Comparison of ENCODE assay signal across 21 mouse cellular contexts in the genomic region with DNA sequence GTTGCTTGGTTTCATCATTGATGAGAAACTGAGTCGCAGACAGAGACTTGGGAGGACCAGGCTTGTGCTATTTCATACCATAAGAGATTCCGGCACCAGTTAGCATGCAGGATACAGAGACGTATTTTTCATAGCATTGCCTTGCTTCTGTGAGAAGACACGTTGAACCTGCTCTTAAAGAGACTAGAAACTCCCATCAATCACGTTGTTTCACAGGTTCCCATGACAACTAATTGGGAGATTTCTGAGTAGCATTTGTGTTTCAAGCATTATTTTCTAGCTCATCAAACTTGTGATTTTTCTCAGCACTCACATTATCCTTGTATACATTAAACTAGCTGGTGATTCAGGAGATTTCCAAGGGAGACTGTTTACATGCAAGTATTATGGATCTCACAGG.
DNase-seq lines count a peak whose midpoint lies in the region; ATAC-seq and TF ChIP-seq lines count a peak whose summit lies in the region.
"Had no signal": no experiment of that assay in that cellular context is flagged by ENCODE, and none has a peak within 500 bp of the region (broad histone marks: within the 10 kb centered on the region; RNA-seq: fewer than 3 reads in every experiment).

No protein-coding gene starts in this region.

- H3K4me2 ChIP-seq in forebrain, embryonic 14.5 days (ENCODE audit: low read length) = no peak overlapping the region
- H3K4me2 ChIP-seq in forebrain, embryonic 12.5 days = no peak overlapping the region
- H3K4me2 ChIP-seq in hindbrain, postnatal 0 days (ENCODE audit: low read depth, low read length) = no peak overlapping the region
- H3K4me2 ChIP-seq in hindbrain, embryonic 12.5 days (replicated peaks) = no peak overlapping the region
- H3K4me2 ChIP-seq in neural tube, embryonic 11.5 days (ENCODE audit: low read depth) = no peak overlapping the region
- H3K4me2 ChIP-seq: embryonic facial prominence, embryonic 12.5 days; heart, embryonic 13.5 days; hindbrain, embryonic 14.5 days had no signal

- peak; percentile 36 for DNase-seq in forebrain, embryonic 14.5 days (ENCODE audit: low spot score)
- DNase-seq in hindbrain, postnatal 0 days (ENCODE audit: low spot score) = peak; percentile 17
- DNase-seq in neural tube, embryonic 11.5 days (ENCODE audit: low spot score) = peak; percentile 15
- DNase-seq in neural tube, embryonic 10.5 days (ENCODE audit: extremely low spot score, low spot score) = no peak
- DNase-seq in urinary bladder, postnatal 4 days (ENCODE audit: low spot score in 2 of 2) = no peak
- DNase-seq: adrenal gland, postnatal 14 days; cerebellum, adult 2 months; cerebellum, postnatal 10 days; embryo, embryonic 11 days; gastrocnemius, postnatal 36 days; heart, adult 11 months; heart, postnatal 36 days had no signal

- no peak overlapping the region for H3K4me3 ChIP-seq in forebrain, embryonic 14.5 days (ENCODE audit: low read depth, low read length)
- H3K4me3 ChIP-seq in forebrain, embryonic 12.5 days (replicated peaks) = no peak overlapping the region
- H3K4me3 ChIP-seq in hindbrain, postnatal 0 days (ENCODE audit: low read length) = no peak overlapping the region
- no peak overlapping the region for H3K4me3 ChIP-seq in hindbrain, embryonic 12.5 days
- no peak overlapping the region for H3K4me3 ChIP-seq in neural tube, embryonic 11.5 days (ENCODE audit: low read depth, low read length)
- H3K4me3 ChIP-seq: embryonic facial prominence, embryonic 12.5 days; heart, embryonic 13.5 days had no signal

- WGBS in forebrain, embryonic 14.5 days = 61% methylated on average over 5 of the region's 5 CpGs
- 71% methylated on average over 5 of the region's 5 CpGs for WGBS in forebrain, embryonic 12.5 days
- 61% methylated on average over 5 of the region's 5 CpGs for WGBS in hindbrain, postnatal 0 days
- WGBS in hindbrain, embryonic 12.5 days = 71% methylated on average over 5 of the region's 5 CpGs
- 75% methylated on average over 5 of the region's 5 CpGs for WGBS in neural tube, embryonic 11.5 days

- no peaks in the 10 kb centered on the region for H3K4me1 ChIP-seq in forebrain, embryonic 14.5 days (ENCODE audit: control insufficient read depth, insufficient read depth, low read length)
- H3K4me1 ChIP-seq in forebrain, embryonic 12.5 days = no peaks in the 10 kb centered on the region
- no peaks in the 10 kb centered on the region for H3K4me1 ChIP-seq in hindbrain, postnatal 0 days (ENCODE audit: insufficient read depth, low read length)
- H3K4me1 ChIP-seq in hindbrain, embryonic 12.5 days = no peaks in the 10 kb centered on the region
- no peaks in the 10 kb centered on the region for H3K4me1 ChIP-seq in neural tube, embryonic 11.5 days (ENCODE audit: control insufficient read depth, insufficient read depth, low read length)
- H3K4me1 ChIP-seq: embryonic facial prominence, embryonic 12.5 days; heart, embryonic 13.5 days had no signal

- ATAC-seq in forebrain, embryonic 14.5 days = peak; percentile 26; the same call in 1 of the 2 replicates
- no peak for ATAC-seq in forebrain, embryonic 12.5 days (ENCODE audit: low FRiP score)
- ATAC-seq in hindbrain, postnatal 0 days = no peak
- ATAC-seq in hindbrain, embryonic 12.5 days (ENCODE audit: low FRiP score) = no peak
- no peak for ATAC-seq in neural tube, embryonic 11.5 days (ENCODE audit: insufficient read depth, low FRiP score, low TSS enrichment)
- ATAC-seq: activated CD4-positive, CD25-positive, alpha-beta regulatory T cell, adult 4 months; intestine, embryonic 16.5 days; Patski had no signal

- H3K36me3 ChIP-seq in forebrain, embryonic 14.5 days (ENCODE audit: control insufficient read depth, insufficient read depth, low read length) = no peaks in the 10 kb centered on the region
- H3K36me3 ChIP-seq in forebrain, embryonic 12.5 days (replicated peaks) = no peaks in the 10 kb centered on the region
- H3K36me3 ChIP-seq in hindbrain, postnatal 0 days (ENCODE audit: insufficient read depth, low read length) = no peaks in the 10 kb centered on the region
- no peaks in the 10 kb centered on the region for H3K36me3 ChIP-seq in hindbrain, embryonic 12.5 days
- H3K36me3 ChIP-seq in neural tube, embryonic 11.5 days (ENCODE audit: control insufficient read depth, insufficient read depth, low read length) = no peaks in the 10 kb centered on the region
- H3K36me3 ChIP-seq: embryonic facial prominence, embryonic 12.5 days; heart, embryonic 13.5 days had no signal

- H3K9ac ChIP-seq in forebrain, embryonic 14.5 days (ENCODE audit: low read length) = no peak overlapping the region
- H3K9ac ChIP-seq in forebrain, embryonic 12.5 days = no peak overlapping the region
- H3K9ac ChIP-seq in hindbrain, postnatal 0 days (replicated peaks; ENCODE audit: low read length) = no peak overlapping the region
- H3K9ac ChIP-seq in hindbrain, embryonic 12.5 days = no peak overlapping the region
- H3K9ac ChIP-seq in neural tube, embryonic 11.5 days (ENCODE audit: low read length) = no peak overlapping the region
- H3K9ac ChIP-seq: embryonic facial prominence, embryonic 12.5 days; heart, embryonic 13.5 days; hindbrain, embryonic 14.5 days had no signal

- no peaks in the 10 kb centered on the region for H3K27me3 ChIP-seq in forebrain, embryonic 14.5 days (replicated peaks; ENCODE audit: control insufficient read depth, insufficient read depth, low read length)
- no peaks in the 10 kb centered on the region for H3K27me3 ChIP-seq in forebrain, embryonic 12.5 days
- H3K27me3 ChIP-seq in hindbrain, postnatal 0 days (ENCODE audit: insufficient read depth, low read length) = no peaks in the 10 kb centered on the region
- H3K27me3 ChIP-seq in hindbrain, embryonic 12.5 days = no peaks in the 10 kb centered on the region
- H3K27me3 ChIP-seq in neural tube, embryonic 11.5 days (ENCODE audit: control insufficient read depth, insufficient read depth, low read length) = no peaks in the 10 kb centered on the region
- H3K27me3 ChIP-seq: CH12.LX; embryonic facial prominence, embryonic 12.5 days; heart, embryonic 13.5 days; Patski had no signal

- no peak for TF ChIP-seq CTCF in hindbrain, postnatal 0 days (IDR thresholded peaks at IDR 0.05; ENCODE audit: low read depth)

- no peaks in the 10 kb centered on the region for H3K9me3 ChIP-seq in forebrain, embryonic 14.5 days (replicated peaks; ENCODE audit: control insufficient read depth, low read length)
- no peaks in the 10 kb centered on the region for H3K9me3 ChIP-seq in forebrain, embryonic 12.5 days
- H3K9me3 ChIP-seq in hindbrain, postnatal 0 days (ENCODE audit: low read length) = no peaks in the 10 kb centered on the region
- no peaks in the 10 kb centered on the region for H3K9me3 ChIP-seq in hindbrain, embryonic 12.5 days (replicated peaks)
- no peaks in the 10 kb centered on the region for H3K9me3 ChIP-seq in neural tube, embryonic 11.5 days (ENCODE audit: control insufficient read depth, low read length)
- H3K9me3 ChIP-seq: embryonic facial prominence, embryonic 12.5 days; heart, embryonic 13.5 days had no signal

- no peak overlapping the region for H3K27ac ChIP-seq in forebrain, embryonic 14.5 days (ENCODE audit: low read depth, low read length)
- H3K27ac ChIP-seq in forebrain, embryonic 12.5 days = no peak overlapping the region
- H3K27ac ChIP-seq in hindbrain, postnatal 0 days = no peak overlapping the region
- H3K27ac ChIP-seq in hindbrain, embryonic 12.5 days = no peak overlapping the region
- H3K27ac ChIP-seq in neural tube, embryonic 11.5 days (ENCODE audit: low read depth, low read length) = no peak overlapping the region
- H3K27ac ChIP-seq: embryonic facial prominence, embryonic 12.5 days; heart, embryonic 13.5 days; hindbrain, embryonic 14.5 days had no signal

Comparison
In these comparisons a context has a peak if more than half of its experiments do, and no peak if none do; other contexts are left out.
1. DNase-seq: peak in forebrain, embryonic 14.5 days (single experiment), hindbrain, postnatal 0 days (single experiment) and neural tube, embryonic 11.5 days (single experiment); none in neural tube, embryonic 10.5 days (single experiment) and urinary bladder, postnatal 4 days (0 of 2).